Mouse (Mus musculus) neutrophil, adult 5-6 weeks (primary cell): Measurements from ENCODE around the gene Fam222a. TPM values are rescaled to one million over a fixed set of nuclear protein-coding genes. Genes with fewer than 3 reads are reported as not detected.
A peak's percentile ranks its signal among the peaks of the same experiment; 100 is the strongest.

Experiments
- ATAC-seq: fragments of 151-379, 151-347 bp; 2 replicates; pipeline ENCODE4 v1.8.0; 2017; ENCODE audit warnings: mild to moderate bottlenecking, moderate TSS enrichment; ENCODE audit not compliant: insufficient number of reproducible peaks, poor library complexity, low FRiP score, severe bottlenecking; ENCODE audit errors: extremely low read depth
- total RNA-seq: library from RNA; stranded (forward); fragments of 200-1000 nt; gene quantifications from 2 replicates; pipeline ENCODE4 v1.2.3, GENCODE M21; 2017

The Fam222a gene
- total RNA-seq, 1 experiment from 2014 or later: 1.5 TPM

GRCm38 (mm10) chr5:114556109-114556508 is 11.7 kb upstream of the Fam222a start:
- ATAC-seq: no peak

- no peak for ATAC-seq
Measured at GRCm38 (mm10) chr5:114557765-114558731, 9.8 kb upstream of the Fam222a start.

GRCm38 (mm10) chr5:114560533-114560936 is 7.3 kb upstream of the Fam222a start:
- no peak for ATAC-seq

GRCm38 (mm10) chr5:114560965-114561364 is 6.9 kb upstream of the Fam222a start:
- no peak for ATAC-seq

- ATAC-seq: no peak
Measured at GRCm38 (mm10) chr5:114563994-114564393, 3.8 kb upstream of the Fam222a start.

- no peak for ATAC-seq
Measured at GRCm38 (mm10) chr5:114565305-114565704, 2.5 kb upstream of the Fam222a start.

- ATAC-seq: no peak
Measured at GRCm38 (mm10) chr5:114565751-114566150, 2.1 kb upstream of the Fam222a start.

- ATAC-seq: no peak
Measured at GRCm38 (mm10) chr5:114566461-114566860, 1.4 kb upstream of the Fam222a start.

- peak; percentile 67 for ATAC-seq
Measured at GRCm38 (mm10) chr5:114567075-114567517, 720 bp upstream of the Fam222a start.

GRCm38 (mm10) chr5:114568818-114569217 is 1.0 kb downstream of the Fam222a start:
- no peak for ATAC-seq

GRCm38 (mm10) chr5:114569918-114570670 is 2.3 kb downstream of the Fam222a start:
- no peak for ATAC-seq

GRCm38 (mm10) chr5:114570791-114571450 is 3.1 kb downstream of the Fam222a start:
- ATAC-seq: no peak

- ATAC-seq: no peak
Measured at GRCm38 (mm10) chr5:114571451-114572030, 3.7 kb downstream of the Fam222a start.

- no peak for ATAC-seq
Measured at GRCm38 (mm10) chr5:114572997-114573396, 5.2 kb downstream of the Fam222a start.

- ATAC-seq: no peak
Measured at GRCm38 (mm10) chr5:114573920-114574628, 6.3 kb downstream of the Fam222a start.

GRCm38 (mm10) chr5:114575010-114575409 is 7.2 kb downstream of the Fam222a start:
- ATAC-seq: no peak

- ATAC-seq: no peak
Measured at GRCm38 (mm10) chr5:114575530-114575929, 7.7 kb downstream of the Fam222a start.

GRCm38 (mm10) chr5:114575986-114576605 is 8.3 kb downstream of the Fam222a start:
- ATAC-seq: no peak
